Mouse (Mus musculus) hindbrain, embryonic 11.5 days (tissue): ENCODE results near the gene Ablim1. TPM values are rescaled to one million over a fixed set of nuclear protein-coding genes. Genes with fewer than 3 reads are reported as not detected.

Experiments
- ATAC-seq: fragments of 200-750 bp; cut with Nextera tagmentation; 2 replicates; pipeline ENCODE4 v1.8.0; 2017; ENCODE audit warnings: mild to moderate bottlenecking, moderate TSS enrichment, moderate library complexity; ENCODE audit not compliant: low FRiP score
- DNase-seq: peaks from one replicate; pipeline ENCODE4 v3.0.0-alpha.2; 2015; ENCODE audit warnings: low spot score
- H3K27ac ChIP-seq: fragments of 300-500 bp; sonication (generic); 2 replicates; pipeline ENCODE4 v1.5.1; 2014; ENCODE audit warnings: mild to moderate bottlenecking, low read depth, low read length
- H3K27me3 ChIP-seq: fragments of 300-500 bp; sonication (generic); 2 replicates; pipeline ENCODE4 v1.6.1; 2014; ENCODE audit warnings: mild to moderate bottlenecking, low read length, moderate library complexity, mixed read lengths; ENCODE audit not compliant: control insufficient read depth, insufficient read depth
- H3K36me3 ChIP-seq: fragments of 300-500 bp; sonication (generic); 2 replicates; pipeline ENCODE4 v1.6.1; 2014; ENCODE audit warnings: mild to moderate bottlenecking, low read length, moderate library complexity, mixed read lengths; ENCODE audit not compliant: control insufficient read depth, insufficient read depth
- H3K4me1 ChIP-seq: fragments of 300-500 bp; sonication (generic); replicated peaks from 2 replicates; pipeline ENCODE4 v1.6.1; 2014; ENCODE audit warnings: low read length, mixed read lengths; ENCODE audit not compliant: control insufficient read depth, insufficient read depth
- H3K4me2 ChIP-seq: fragments of 300-500 bp; sonication (generic); replicated peaks from 2 replicates; pipeline ENCODE4 v1.6.1; 2014; ENCODE audit warnings: mild to moderate bottlenecking, low read depth, low read length
- H3K4me3 ChIP-seq: fragments of 300-500 bp; sonication (generic); 2 replicates; pipeline ENCODE4 v1.5.1; 2014; ENCODE audit warnings: low read depth, low read length
- H3K9ac ChIP-seq: fragments of 300-500 bp; sonication (generic); 2 replicates; pipeline ENCODE4 v1.6.1; 2014; ENCODE audit warnings: low read depth, low read length
- H3K9me3 ChIP-seq: fragments of 300-500 bp; sonication (generic); 2 replicates; pipeline ENCODE4 v1.6.1; 2016; ENCODE audit warnings: low read length; ENCODE audit not compliant: control insufficient read depth
- WGBS: fragments of 180-500 bp; shearing (Covaris S2); extraction: QIAGEN DNeasy Blood & Tissue Kit; methylation state at CpG from one replicate; pipeline ENCODE4 v1.1.7; 2014; 5-methylcytosine and 5-hydroxymethylcytosine counted together
- polyA plus RNA-seq: library from polyadenylated mRNA; unstranded; fragments of >200 nt; fragmentation: Nextera tagmentation; extraction: Ambion mirVana; gene quantifications from 2 replicates; pipeline ENCODE4 v1.2.1, GENCODE M21; 2014

Ablim1 gene
- polyA plus RNA-seq, 1 experiment from 2014 or later = 18.6 TPM

DNA sequence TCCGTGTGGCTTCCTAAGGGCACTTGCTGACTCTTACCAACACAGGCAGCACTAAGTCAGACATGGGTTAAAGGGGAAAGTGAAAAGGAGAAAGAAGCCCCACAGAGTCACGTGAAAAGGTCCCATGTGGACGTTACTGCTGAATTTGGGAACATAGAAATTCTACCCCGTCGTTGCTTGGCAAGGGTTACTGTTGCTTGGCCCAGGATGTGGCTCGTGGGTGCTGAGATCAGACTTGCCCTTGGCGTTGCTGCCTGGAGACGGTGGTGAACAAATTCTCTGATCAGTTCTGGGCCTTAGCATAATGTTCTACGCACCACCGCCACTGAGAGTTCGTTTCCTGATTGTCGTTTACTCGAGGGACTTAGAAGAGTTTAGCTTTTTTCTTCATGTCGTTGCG, 277.9 kb downstream of the Ablim1 start:
- Histone ChIP-seq H3K9me3 (no peaks in the 10 kb centered on the region), H3K27ac (no peak overlapping the region), H3K4me1 (no peaks in the 10 kb centered on the region), H3K27me3 (no peaks in the 10 kb centered on the region), H3K4me3 (no peak overlapping the region), H3K36me3 (no peaks in the 10 kb centered on the region), H3K4me2 (no peak overlapping the region), H3K9ac (no peak overlapping the region)
- WGBS = 83% methylated on average over 15 of the region's 15 CpGs
- ATAC-seq = no peak
- DNase-seq = no peak

DNA sequence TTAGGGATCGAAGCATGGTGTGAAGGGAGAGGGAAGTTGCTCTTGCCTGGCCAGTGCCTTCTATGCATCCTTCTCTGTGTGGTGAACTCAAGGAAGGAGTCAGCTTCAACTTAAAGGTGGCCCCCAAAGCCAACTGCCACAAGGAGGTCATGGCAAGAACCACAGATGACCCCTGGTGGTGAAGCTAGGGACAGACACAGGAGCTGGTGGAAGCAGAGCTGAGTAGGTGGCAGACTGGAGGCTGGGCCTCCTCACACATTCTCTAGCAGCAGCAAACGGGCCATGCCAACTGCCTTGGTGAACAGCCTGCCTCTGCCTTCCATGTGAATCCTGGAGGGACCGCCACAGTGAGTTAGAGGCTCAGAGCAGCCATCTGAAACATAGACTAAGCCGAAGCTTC, 283.1 kb downstream of the Ablim1 start:
- H3K4me2 ChIP-seq = no peak overlapping the region
- no peaks in the 10 kb centered on the region for H3K36me3 ChIP-seq
- DNase-seq (peak; percentile 64), ATAC-seq (no peak)
- 76% methylated on average over 4 of the region's 4 CpGs for WGBS
- H3K27ac ChIP-seq = no peak overlapping the region
- no peaks in the 10 kb centered on the region for H3K27me3 ChIP-seq
- H3K9me3 ChIP-seq = no peaks in the 10 kb centered on the region
- no peak overlapping the region for H3K4me3 ChIP-seq
- 0 out of 2 replicates have a peak, but pooled peaks cover 3% of the 10 kb centered on the region for H3K4me1 ChIP-seq
- no peak overlapping the region for H3K9ac ChIP-seq

GRCm38 (mm10) chr19:57029461-57029860, 285.3 kb downstream of the Ablim1 start:
- 0 out of 2 replicates have a peak, but pooled peaks cover 3% of the 10 kb centered on the region for H3K4me1 ChIP-seq
- no peaks in the 10 kb centered on the region for H3K27me3 ChIP-seq
- no peak overlapping the region for H3K4me2 ChIP-seq
- ATAC-seq (no peak), DNase-seq (no peak)
- no peaks in the 10 kb centered on the region for H3K36me3 ChIP-seq
- no peak overlapping the region for H3K27ac ChIP-seq
- WGBS = 94% methylated on average over 6 of the region's 6 CpGs
- no peak overlapping the region for H3K4me3 ChIP-seq
- H3K9ac ChIP-seq = no peak overlapping the region
- H3K9me3 ChIP-seq = no peaks in the 10 kb centered on the region

DNA sequence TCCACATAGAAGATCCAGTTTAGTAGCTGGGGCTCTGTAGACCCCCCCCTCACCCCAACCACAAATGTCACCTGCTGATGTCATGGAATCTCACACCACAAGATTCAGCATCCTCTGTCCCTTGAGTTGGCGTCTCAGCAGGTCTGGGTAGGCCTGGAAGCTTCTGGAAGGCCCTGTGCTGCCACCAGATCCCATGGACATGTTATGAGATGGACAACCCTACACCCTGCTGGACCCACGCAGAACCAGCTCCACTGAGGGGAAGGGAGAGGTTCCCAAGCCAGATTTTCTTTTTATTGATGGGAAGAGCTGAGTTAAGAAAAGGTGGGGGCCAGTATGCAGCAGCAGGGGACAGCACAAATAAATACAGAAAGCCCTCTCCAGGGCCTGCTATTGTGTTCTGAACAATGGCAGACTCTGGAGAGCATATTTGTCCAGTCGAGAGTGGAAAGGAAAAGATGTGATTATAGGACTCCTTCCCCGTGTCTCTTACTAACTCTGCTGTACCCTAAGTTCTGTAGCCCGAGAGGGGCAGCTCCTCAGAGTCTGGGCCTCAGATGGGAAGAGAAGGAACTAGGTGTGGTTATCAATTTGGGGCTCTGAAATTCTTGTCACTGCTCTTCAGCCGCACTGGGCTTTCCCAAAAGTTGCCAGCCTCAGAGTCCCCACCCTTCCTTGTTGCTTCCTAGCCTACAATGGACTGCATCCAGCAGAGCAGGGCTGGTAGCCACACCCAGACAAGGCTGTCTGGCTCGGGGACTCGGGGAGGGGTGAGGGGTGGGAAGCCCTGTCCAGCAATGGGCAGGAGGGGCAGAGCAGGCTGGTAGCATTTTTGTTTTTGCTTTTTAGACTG, 286.2 kb downstream of the Ablim1 start:
- Histone ChIP-seq H3K4me1 (0 out of 2 replicates have a peak, but pooled peaks cover 3% of the 10 kb centered on the region), H3K36me3 (no peaks in the 10 kb centered on the region), H3K4me3 (no peak overlapping the region), H3K9me3 (no peaks in the 10 kb centered on the region), H3K4me2 (no peak overlapping the region), H3K27ac (no peak overlapping the region), H3K27me3 (no peaks in the 10 kb centered on the region), H3K9ac (no peak overlapping the region)
- 38% methylated on average over 8 of the region's 8 CpGs for WGBS
- no peak for DNase-seq
- no peak for ATAC-seq

- no peaks in the 10 kb centered on the region for H3K27me3 ChIP-seq
- no peak overlapping the region for H3K27ac ChIP-seq
- WGBS = 75% methylated on average over 4 of the region's 4 CpGs
- no peaks in the 10 kb centered on the region for H3K36me3 ChIP-seq
- no peak overlapping the region for H3K9ac ChIP-seq
- no peaks in the 10 kb centered on the region for H3K9me3 ChIP-seq
- H3K4me2 ChIP-seq = no peak overlapping the region
- no peak overlapping the region for H3K4me3 ChIP-seq
- DNase-seq (no peak), ATAC-seq (no peak)
- 0 out of 2 replicates have a peak, but pooled peaks cover 3% of the 10 kb centered on the region for H3K4me1 ChIP-seq
Measured at GRCm38 (mm10) chr19:57026501-57026900, 288.2 kb downstream of the Ablim1 start.

DNA sequence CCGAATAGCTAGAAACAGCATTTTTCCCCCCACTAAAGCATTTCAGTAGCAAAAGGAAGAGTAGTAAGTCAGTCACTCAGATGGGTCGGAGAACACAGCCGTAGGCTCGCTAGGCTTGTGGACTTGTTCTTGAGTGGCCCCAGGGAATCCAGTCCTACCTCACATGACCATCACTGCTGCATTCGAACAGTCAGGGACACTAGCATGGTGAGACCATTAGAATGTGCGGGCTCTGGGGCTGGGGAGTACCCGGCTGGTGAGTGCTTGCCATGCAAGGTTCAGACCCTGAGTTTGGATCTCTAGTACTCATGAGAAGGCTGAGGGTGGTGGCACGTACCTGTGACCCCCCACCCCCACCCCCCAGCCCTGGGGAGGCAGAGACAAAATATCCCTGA, 296.9 kb downstream of the Ablim1 start:
- WGBS = 78% methylated on average over 8 of the region's 8 CpGs
- H3K27ac ChIP-seq = no peak overlapping the region

DNA sequence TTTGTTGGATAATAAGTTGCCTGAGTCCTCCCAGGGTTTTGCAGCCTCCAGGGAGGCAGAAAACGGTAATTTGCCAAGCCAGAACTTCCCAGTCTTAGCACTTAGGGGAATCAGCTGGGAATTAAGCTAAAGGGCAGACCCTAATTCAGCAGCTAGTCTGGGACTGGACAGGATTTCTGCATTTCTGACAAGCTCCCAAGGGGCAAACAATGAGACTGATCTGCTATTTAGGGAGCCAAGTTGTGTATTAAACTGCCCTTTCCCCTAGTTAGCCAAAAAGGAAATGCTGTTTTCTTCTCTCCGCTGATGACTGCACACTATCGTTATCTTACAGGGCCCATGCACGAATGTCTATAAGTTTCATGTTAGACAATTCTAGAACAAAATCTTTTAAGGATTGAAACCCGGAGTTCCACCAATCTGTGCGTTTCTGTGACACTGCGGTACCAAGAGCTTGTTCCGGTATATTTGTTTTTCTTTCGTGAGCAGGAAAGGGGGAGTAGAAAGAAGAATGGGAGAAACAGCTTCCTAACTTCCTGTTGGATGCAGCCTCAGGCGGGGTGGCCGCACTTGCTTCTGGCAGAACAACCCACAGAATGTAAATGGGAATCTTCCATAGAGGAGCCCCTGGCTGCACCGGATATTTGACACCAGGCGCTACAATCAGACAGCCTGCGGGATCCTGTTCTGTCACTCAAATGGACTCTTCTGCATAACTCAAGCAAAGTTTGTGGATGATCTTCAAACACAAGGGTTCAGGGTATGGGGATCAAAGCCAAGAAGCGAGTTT, 297.5 kb downstream of the Ablim1 start:
- DNase-seq (no peak), ATAC-seq (no peak)
- Histone ChIP-seq H3K4me1 (no peaks in the 10 kb centered on the region), H3K27ac (no peak overlapping the region), H3K27me3 (no peaks in the 10 kb centered on the region), H3K4me3 (no peak overlapping the region), H3K4me2 (no peak overlapping the region), H3K9ac (no peak overlapping the region), H3K9me3 (no peaks in the 10 kb centered on the region), H3K36me3 (no peaks in the 10 kb centered on the region)
- WGBS = 52% methylated on average over 15 of the region's 15 CpGs

More for the DNA sequence above, 296.9 kb downstream of the Ablim1 start:
- H3K4me2 ChIP-seq = no peak overlapping the region
- no peak for ATAC-seq
- no peaks in the 10 kb centered on the region for H3K36me3 ChIP-seq
- no peak overlapping the region for H3K4me3 ChIP-seq
- no peaks in the 10 kb centered on the region for H3K9me3 ChIP-seq
- no peaks in the 10 kb centered on the region for H3K4me1 ChIP-seq
- H3K27me3 ChIP-seq = no peaks in the 10 kb centered on the region
- no peak overlapping the region for H3K9ac ChIP-seq
- DNase-seq = no peak

DNA sequence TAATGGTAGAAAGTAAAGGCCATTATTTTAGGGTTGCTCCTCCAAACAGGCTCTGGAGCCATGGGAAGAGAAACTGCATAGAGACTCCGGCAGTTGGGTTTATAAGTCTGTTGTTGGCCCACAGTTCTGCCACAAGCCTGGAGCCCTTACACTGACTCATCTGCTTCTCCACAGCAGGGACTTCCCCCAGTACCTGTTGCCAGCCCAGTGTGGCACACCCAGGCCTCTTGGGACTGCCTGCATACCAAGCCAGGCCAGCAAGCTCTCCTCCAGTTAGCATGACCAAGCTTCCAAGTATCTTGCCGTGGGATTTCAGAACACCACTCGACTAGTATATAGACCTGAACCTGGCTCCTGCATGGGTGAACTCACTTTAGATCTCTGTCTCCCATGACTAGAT, 299.9 kb downstream of the Ablim1 start:
- 85% methylated on average over 3 of the region's 3 CpGs for WGBS

More for the DNA sequence above, 299.9 kb downstream of the Ablim1 start:
- H3K4me2 ChIP-seq = no peak overlapping the region
- no peaks in the 10 kb centered on the region for H3K4me1 ChIP-seq
- no peak overlapping the region for H3K27ac ChIP-seq
- ATAC-seq (no peak), DNase-seq (no peak)
- H3K4me3 ChIP-seq = no peak overlapping the region
- H3K9me3 ChIP-seq = no peaks in the 10 kb centered on the region
- no peaks in the 10 kb centered on the region; the same call in 1 of the 2 replicates for H3K27me3 ChIP-seq
- H3K9ac ChIP-seq = no peak overlapping the region
- no peaks in the 10 kb centered on the region for H3K36me3 ChIP-seq
